Mouse (Mus musculus) lung, embryonic 14.5 days (tissue): ENCODE results near the gene Magi1. TPM values are rescaled to one million over a fixed set of nuclear protein-coding genes. Genes with fewer than 3 reads are reported as not detected.
A peak's percentile ranks its signal among the peaks of the same experiment; 100 is the strongest.

Experiments used
- ATAC-seq: fragments of 200-750 bp; cut with Nextera tagmentation; 2 replicates; pipeline ENCODE4 v1.8.0; 2017; ENCODE audit warnings: mild to moderate bottlenecking, moderate TSS enrichment, moderate library complexity; ENCODE audit not compliant: insufficient read depth
- DNase-seq: peaks from one replicate; pipeline ENCODE4 v3.0.0-alpha.2; 2015
- H3K27ac ChIP-seq: fragments of 300-500 bp; sonication (generic); 2 replicates; pipeline ENCODE4 v1.5.1; 2014; ENCODE audit warnings: low read depth, mild to moderate bottlenecking, moderate library complexity
- H3K27me3 ChIP-seq: fragments of 300-500 bp; sonication (generic); 2 replicates; pipeline ENCODE4 v1.6.1; 2014; ENCODE audit warnings: low read length, control low read depth; ENCODE audit not compliant: insufficient read depth
- H3K36me3 ChIP-seq: fragments of 300-500 bp; sonication (generic); 2 replicates; pipeline ENCODE4 v1.6.1; 2014; ENCODE audit warnings: control low read depth; ENCODE audit not compliant: insufficient read depth
- H3K4me1 ChIP-seq: fragments of 300-500 bp; sonication (generic); 2 replicates; pipeline ENCODE4 v1.6.1; 2014; ENCODE audit warnings: antibody characterized with exemption, control low read depth; ENCODE audit not compliant: insufficient read depth
- H3K4me2 ChIP-seq: fragments of 300-500 bp; sonication (generic); 2 replicates; pipeline ENCODE4 v1.6.1; 2014; ENCODE audit warnings: mild to moderate bottlenecking
- H3K4me3 ChIP-seq: fragments of 300-500 bp; sonication (generic); 2 replicates; pipeline ENCODE4 v1.5.1; 2014; ENCODE audit warnings: low read depth, low read length
- H3K9ac ChIP-seq: fragments of 300-500 bp; sonication (generic); 2 replicates; pipeline ENCODE4 v1.6.1; 2014
- H3K9me3 ChIP-seq: fragments of 300-500 bp; sonication (generic); 2 replicates; pipeline ENCODE4 v1.6.1; 2016; ENCODE audit warnings: low read depth, low read length, control low read depth
- CTCF ChIP-seq: IDR thresholded peaks from 2 replicates; pipeline ENCODE4 v1.5.1; 2016; ENCODE audit warnings: antibody characterized with exemption, low read depth
- WGBS: fragments of 180-500 bp; shearing (Covaris S2); extraction: QIAGEN DNeasy Blood & Tissue Kit; methylation state at CpG from one replicate; pipeline ENCODE4 v1.1.7; 2014; 5-methylcytosine and 5-hydroxymethylcytosine counted together
- polyA plus RNA-seq: library from polyadenylated mRNA; unstranded; fragments of >200 nt; fragmentation: Nextera tagmentation; extraction: Ambion mirVana; gene quantifications from 2 replicates; pipeline ENCODE4 v1.2.1, GENCODE M21; 2014

The Magi1 gene
- polyA plus RNA-seq, 1 experiment from 2014 or later: 10.1 TPM

DNA sequence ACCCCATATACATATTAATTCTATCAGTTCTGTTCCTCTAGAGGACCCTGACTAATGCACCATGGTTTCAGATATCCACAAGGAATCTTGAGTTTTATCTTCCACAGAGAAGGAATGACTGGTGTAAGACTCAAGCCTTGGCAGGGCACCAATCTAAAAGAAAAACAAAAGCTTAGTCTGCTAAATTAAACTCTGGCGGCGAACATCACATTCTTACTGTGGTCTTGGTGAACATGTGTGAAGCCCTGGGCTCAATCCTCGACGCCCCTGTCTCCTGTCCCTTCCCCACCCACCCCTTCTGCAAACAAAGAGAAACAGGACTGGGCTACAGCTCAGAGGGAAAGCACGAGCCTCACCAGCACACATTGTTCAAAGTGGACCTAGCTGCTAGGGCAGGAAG is 182.5 kb downstream of the Magi1 start:
- H3K36me3 ChIP-seq: no peaks in the 10 kb centered on the region
- H3K27ac ChIP-seq: no peak overlapping the region
- DNase-seq (peak; percentile 59), ATAC-seq (no peak)
- H3K4me2 ChIP-seq: no peak overlapping the region
- 24% methylated on average over 5 of the region's 5 CpGs for WGBS
- H3K27me3 ChIP-seq: no peaks in the 10 kb centered on the region
- no peak for TF ChIP-seq CTCF
- H3K4me3 ChIP-seq: no peak overlapping the region
- peaks cover 7% of the 10 kb centered on the region; the same call in 1 of the 2 replicates for H3K4me1 ChIP-seq
- no peaks in the 10 kb centered on the region for H3K9me3 ChIP-seq
- no peak overlapping the region for H3K9ac ChIP-seq

DNA sequence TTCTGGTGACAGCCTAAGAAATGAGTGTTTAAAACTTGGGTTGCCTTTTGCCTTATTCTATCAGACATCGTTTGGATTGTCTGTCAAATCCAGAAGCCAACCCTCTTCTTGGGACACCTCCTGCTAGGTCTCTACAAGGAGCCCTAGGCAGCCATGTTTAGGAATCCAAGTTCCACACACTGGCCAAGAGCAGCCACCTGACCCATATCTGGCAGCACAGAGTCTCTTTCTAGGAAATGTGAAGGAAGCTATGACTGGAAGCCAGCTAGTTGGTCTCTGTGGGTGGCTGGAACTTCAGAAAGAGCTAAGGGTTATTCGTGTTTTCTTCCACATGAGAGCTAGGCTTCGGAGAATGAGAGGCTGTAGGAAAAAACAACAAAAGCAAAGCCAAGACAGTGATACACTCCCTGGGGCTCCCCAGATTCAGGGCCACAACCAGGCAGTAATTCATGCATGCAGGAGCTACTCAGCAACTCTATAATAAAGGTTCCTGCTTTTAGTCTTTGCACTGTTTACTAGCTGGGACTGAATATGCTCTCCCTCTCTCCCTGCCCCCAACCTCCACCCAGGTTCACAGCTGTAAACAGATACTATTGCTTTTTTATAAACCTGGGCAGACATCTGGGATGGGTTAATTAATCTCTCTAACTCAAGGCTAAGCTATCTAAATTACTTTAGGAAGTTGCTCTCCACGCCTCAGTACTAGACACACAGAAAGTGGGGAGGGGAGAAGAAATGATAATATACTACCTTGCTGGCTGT is 188.6 kb downstream of the Magi1 start:
- WGBS: 49% methylated on average over 4 of the region's 4 CpGs
- Histone ChIP-seq H3K9ac (no peak overlapping the region), H3K4me1 (peaks cover 2% of the 10 kb centered on the region; the same call in 1 of the 2 replicates), H3K27me3 (no peaks in the 10 kb centered on the region), H3K4me2 (no peak overlapping the region), H3K9me3 (no peaks in the 10 kb centered on the region), H3K36me3 (no peaks in the 10 kb centered on the region), H3K27ac (no peak overlapping the region), H3K4me3 (no peak overlapping the region)
- TF ChIP-seq CTCF: no peak
- ATAC-seq (no peak), DNase-seq (no peak)

DNA sequence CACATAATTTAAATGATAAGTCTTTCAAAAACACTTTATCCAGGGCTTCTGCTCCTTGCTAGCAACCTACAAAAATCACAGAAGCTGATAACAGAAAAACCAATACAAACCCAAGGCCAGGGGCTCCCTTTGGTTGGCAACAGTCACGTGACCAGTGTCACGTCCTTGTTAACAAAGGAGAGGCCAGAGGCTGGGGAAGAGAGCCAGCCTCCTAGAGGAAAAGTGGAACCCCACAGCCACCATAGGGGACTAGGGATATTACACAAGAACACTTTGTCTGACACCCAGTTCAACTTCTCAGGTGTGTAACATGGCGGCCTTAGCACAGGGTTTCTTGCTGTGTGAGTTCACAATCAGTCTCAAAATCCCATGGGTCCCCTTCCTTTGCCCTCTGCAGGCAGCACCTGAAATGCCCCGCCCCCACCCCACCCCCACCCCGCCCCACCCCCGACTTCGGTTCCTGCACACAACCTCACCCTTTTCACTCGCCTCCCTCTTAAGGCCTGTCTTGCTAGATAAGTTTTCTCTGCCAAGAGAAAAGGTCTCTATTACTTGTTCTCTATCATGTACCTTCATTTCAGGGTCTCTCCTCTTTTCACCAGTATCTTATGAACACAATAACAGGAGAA is 190.6 kb downstream of the Magi1 start:
- no peak for TF ChIP-seq CTCF
- H3K4me2 ChIP-seq: no peak overlapping the region
- no peaks in the 10 kb centered on the region for H3K27me3 ChIP-seq
- 46% methylated on average over 8 of the region's 8 CpGs for WGBS
- H3K9ac ChIP-seq: no peak overlapping the region
- no peaks in the 10 kb centered on the region for H3K9me3 ChIP-seq
- no peak overlapping the region for H3K27ac ChIP-seq
- H3K4me1 ChIP-seq: peaks cover 2% of the 10 kb centered on the region; the same call in 1 of the 2 replicates
- ATAC-seq (no peak), DNase-seq (no peak)
- H3K36me3 ChIP-seq: no peaks in the 10 kb centered on the region
- H3K4me3 ChIP-seq: no peak overlapping the region

DNA sequence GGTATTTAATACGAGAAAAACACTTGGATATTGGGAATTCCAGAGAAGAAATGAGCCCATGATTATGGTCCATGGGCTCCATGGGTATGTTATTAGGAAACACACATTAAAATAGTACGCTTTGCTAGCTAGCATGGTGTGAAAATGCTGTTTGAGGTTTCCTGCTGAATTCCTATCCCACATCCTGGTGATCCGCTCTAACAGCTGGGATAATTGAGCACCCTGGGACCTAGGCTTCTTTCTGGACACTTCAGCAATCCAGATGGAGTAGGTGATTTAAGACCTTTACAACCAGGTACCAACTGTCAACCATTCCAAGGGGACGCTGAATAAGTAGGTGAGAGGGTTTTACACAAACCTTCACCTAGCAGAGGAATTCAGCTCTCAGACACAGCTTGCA is 191.2 kb downstream of the Magi1 start:
- H3K4me3 ChIP-seq: no peak overlapping the region
- no peak for TF ChIP-seq CTCF
- H3K27me3 ChIP-seq: no peaks in the 10 kb centered on the region
- no peak overlapping the region for H3K9ac ChIP-seq
- peaks cover 2% of the 10 kb centered on the region; the same call in 1 of the 2 replicates for H3K4me1 ChIP-seq
- DNase-seq (no peak), ATAC-seq (no peak)
- no peaks in the 10 kb centered on the region for H3K36me3 ChIP-seq
- no peak overlapping the region for H3K27ac ChIP-seq
- no peak overlapping the region for H3K4me2 ChIP-seq
- no peaks in the 10 kb centered on the region for H3K9me3 ChIP-seq
- WGBS: 79% methylated on average over 4 of the region's 4 CpGs

DNA sequence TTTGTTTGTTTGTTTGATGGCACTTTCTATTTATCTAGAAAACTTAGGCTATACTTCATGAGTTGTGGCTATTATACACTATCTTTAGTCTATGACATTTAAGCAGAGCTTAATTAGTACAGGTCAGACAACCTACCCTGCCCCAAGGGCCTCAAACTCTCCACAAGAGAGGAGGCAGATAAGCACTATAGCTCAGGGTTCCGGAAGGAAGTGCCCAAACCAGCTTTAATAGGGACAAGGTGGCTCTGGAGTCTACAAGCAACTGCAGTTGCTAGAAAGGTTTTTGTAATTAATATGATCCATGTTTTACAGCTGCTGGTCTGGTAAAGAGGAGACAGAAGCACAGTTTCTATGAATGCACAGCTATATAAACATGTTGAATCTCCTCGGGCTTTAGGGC is 196.9 kb downstream of the Magi1 start:
- Histone ChIP-seq H3K4me3 (no peak overlapping the region), H3K36me3 (no peaks in the 10 kb centered on the region), H3K27ac (no peak overlapping the region), H3K4me2 (no peak overlapping the region), H3K9me3 (no peaks in the 10 kb centered on the region), H3K4me1 (peaks cover 8% of the 10 kb centered on the region; the same call in 1 of the 2 replicates), H3K9ac (no peak overlapping the region), H3K27me3 (no peaks in the 10 kb centered on the region)
- no peak for DNase-seq
- ATAC-seq: no peak
- TF ChIP-seq CTCF: no peak
- 46% methylated on average over 2 of the region's 2 CpGs for WGBS

DNA sequence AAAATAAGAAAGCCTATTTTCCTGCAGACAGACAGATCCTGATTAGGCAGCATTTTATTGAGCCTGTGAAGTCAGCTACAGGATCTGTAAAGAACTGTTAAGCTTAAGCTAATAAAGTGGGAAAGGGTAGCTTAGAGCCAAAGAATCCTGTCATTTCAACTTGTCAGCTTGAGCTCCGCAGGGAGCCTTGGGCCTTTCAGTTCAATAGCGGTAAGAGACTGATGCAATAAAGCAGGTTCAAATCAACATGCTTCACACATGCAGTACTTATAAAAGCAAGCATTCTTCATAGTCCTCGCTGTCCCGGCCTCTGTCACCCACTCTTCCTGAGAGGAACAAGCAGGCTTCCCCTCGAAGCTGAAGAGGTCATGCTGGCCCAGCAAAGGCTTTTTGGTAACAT is 199.0 kb downstream of the Magi1 start:
- Histone ChIP-seq H3K27ac (no peak overlapping the region), H3K4me3 (no peak overlapping the region), H3K9me3 (no peaks in the 10 kb centered on the region), H3K9ac (no peak overlapping the region), H3K4me2 (no peak overlapping the region), H3K4me1 (peaks cover 8% of the 10 kb centered on the region; the same call in 1 of the 2 replicates), H3K36me3 (no peaks in the 10 kb centered on the region), H3K27me3 (no peaks in the 10 kb centered on the region)
- TF ChIP-seq CTCF: no peak
- 49% methylated on average over 5 of the region's 5 CpGs for WGBS
- no peak for ATAC-seq
- DNase-seq: no peak

DNA sequence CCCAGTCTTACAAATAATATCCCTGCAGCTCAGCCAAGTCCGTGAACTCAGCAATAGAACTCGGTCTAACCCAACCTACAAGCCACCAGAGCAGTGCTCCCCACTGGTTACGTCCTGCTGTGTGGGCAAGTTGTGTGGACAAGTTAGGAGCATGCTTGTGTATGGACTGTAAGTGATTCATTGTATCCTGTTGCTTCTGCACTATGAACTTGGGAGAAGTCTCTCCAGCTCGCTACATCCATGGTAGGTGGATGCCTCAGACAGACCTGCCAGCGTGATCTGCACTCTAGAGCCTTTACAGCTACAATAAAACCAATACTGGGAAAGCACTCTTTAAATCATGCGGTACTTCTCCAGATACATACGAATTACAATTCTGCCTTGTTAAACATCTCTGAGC is 200.3 kb downstream of the Magi1 start:
- H3K36me3 ChIP-seq: no peaks in the 10 kb centered on the region
- H3K9me3 ChIP-seq: no peaks in the 10 kb centered on the region
- no peak for ATAC-seq
- H3K9ac ChIP-seq: no peak overlapping the region
- DNase-seq: no peak
- H3K27me3 ChIP-seq: no peaks in the 10 kb centered on the region
- TF ChIP-seq CTCF: no peak
- peaks cover 11% of the 10 kb centered on the region; the same call in 1 of the 2 replicates for H3K4me1 ChIP-seq
- H3K27ac ChIP-seq: no peak overlapping the region
- 84% methylated on average over 7 of the region's 7 CpGs for WGBS
- no peak overlapping the region for H3K4me3 ChIP-seq
- H3K4me2 ChIP-seq: no peak overlapping the region
